Mouse (Mus musculus) mammary gland, adult 2 months (tissue): ENCODE data around the gene Gm17359. TPM values are rescaled to one million over a fixed set of nuclear protein-coding genes. Genes with fewer than 3 reads are reported as not detected.

Experiments used
- polyA plus RNA-seq: library from polyadenylated mRNA; depleted of rRNA; stranded (reverse); fragments of >200 nt; gene quantifications from 2 replicates; pipeline ENCODE4 v1.2.3, GENCODE M21; 2012; ENCODE audit warnings: low replicate concordance; rRNA removed

The Gm17359 gene
- polyA plus RNA-seq = not detected in 2 replicates

DNA sequence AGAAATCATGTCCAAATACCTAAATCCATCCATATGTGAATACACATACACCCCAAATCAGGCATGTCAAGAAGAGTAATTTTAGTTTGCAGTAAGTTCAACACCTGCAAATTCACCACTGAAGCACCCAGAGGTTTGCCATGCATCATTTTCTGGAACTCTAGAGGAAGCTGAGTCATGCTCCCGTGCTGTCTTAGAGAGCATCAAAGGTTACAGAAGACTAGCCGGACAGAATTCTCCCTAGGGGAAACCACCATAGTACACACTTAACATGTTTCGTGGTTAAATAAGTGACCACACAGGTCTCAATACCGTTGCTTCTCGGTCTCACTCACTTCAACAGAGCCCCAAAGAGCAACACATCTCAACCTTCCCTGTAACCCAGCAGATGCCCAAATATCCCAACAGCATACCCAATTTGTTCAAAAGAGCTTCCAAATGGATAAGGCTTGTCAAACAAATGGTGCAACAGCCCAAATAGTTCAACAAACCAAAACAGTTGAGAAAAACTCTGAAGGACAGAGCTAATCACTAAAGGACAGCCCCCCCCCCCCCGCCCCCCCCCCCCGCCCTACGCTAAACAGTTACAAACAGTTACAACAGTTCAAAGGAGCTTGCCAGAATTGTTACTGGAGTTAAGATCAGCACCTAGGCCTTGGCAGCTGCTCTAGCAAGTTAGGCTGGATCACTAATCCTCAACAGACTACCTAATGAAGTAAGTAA lies at the start of gene Gm17359:
TSS of gene Gm17359 (plus strand) at position 618 of the 723 bp plus-strand sequence.

Other genes with a start within 250 kb of the Gm17359 start
- 9.4 and 9.6 TPM in 2 replicates for gene Rapgef2, start 50.1 kb upstream of the Gm17359 start, polyA plus RNA-seq
- 3.3 and 6.5 TPM in 2 replicates for gene Fnip2, start 231.1 kb downstream of the Gm17359 start, polyA plus RNA-seq